Mouse (Mus musculus) c-Kit-negative CD71-positive TER-119-positive erythroid progenitor cells, embryonic 14.5 days (primary cell): Measurements from ENCODE around the gene Fbrs.

Experiments
- DNase-seq: peaks from one replicate; pipeline ENCODE4 v3.0.0-alpha.2; 2013; ENCODE audit warnings: low read depth, low spot score

Fbrs gene

DNA sequence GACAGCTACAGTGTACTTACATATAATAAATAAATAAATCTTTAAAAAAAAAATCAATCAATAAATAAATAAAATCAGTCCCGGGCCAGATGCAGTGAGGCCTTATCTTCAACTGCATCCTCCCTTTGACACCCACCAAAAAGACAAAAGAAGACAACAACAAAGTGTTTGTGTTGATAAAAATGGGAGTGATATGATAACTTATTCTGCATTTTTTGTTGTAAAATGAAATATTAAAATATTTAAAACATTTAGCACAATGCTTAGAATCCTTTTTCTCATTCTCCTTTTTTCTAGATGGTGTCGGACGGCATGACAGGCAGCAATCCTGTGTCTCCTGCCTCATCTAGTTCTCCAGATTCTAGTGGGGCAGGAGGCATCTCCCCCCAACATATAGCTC is 40.3 kb downstream of the Fbrs start, which contains the start of gene Gm42715:
Gene Gm42715, plus strand, starts transcription at position 301 of the 400 bp plus-strand sequence.
- no peak for DNase-seq
